7 mouse cellular contexts compared by ENCODE assay signal in the genomic region with DNA sequence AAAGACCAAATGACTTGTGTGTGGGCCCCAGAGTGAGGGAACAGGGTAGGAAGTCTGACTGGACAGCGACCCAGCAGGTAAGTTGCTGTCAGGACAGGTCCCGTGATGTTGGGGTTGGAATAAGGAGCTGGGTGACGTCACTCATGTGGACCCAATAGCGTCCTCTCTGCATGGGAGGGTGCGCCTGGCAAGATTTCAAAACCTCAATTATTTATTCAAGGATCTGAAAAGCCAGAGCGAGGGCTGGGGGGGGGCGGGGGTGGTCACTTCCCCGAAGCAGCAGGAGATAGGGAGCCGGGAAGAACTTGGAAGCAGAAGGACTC. TPM values are rescaled to one million over a fixed set of nuclear protein-coding genes. Genes with fewer than 3 reads are reported as not detected.
DNase-seq lines count a peak whose midpoint lies in the region; ATAC-seq and TF ChIP-seq lines count a peak whose summit lies in the region.

No protein-coding gene starts in this region.

- no peak for ATAC-seq in embryonic facial prominence, embryonic 15.5 days (ENCODE audit: insufficient number of reproducible peaks, low FRiP score, low TSS enrichment, low read depth)
- ATAC-seq in midbrain, postnatal 0 days (ENCODE audit: low FRiP score): peak; percentile 45; the same call in 1 of the 2 replicates

- H3K36me3 ChIP-seq in embryonic facial prominence, embryonic 15.5 days: no peaks in the 10 kb centered on the region
- H3K36me3 ChIP-seq in midbrain, postnatal 0 days (ENCODE audit: insufficient read depth, low read length): no peaks in the 10 kb centered on the region

- peak; percentile 45 for TF ChIP-seq CTCF in midbrain, postnatal 0 days (IDR thresholded peaks at IDR 0.05)

- H3K27ac ChIP-seq in embryonic facial prominence, embryonic 15.5 days (replicated peaks): no peak overlapping the region
- H3K27ac ChIP-seq in midbrain, postnatal 0 days (ENCODE audit: low read depth, low read length): no peak overlapping the region

- no peak overlapping the region for H3K9ac ChIP-seq in embryonic facial prominence, embryonic 15.5 days
- H3K9ac ChIP-seq in midbrain, postnatal 0 days (replicated peaks; ENCODE audit: low read length, poor library complexity, severe bottlenecking): peak overlapping the region; percentile 76

- peaks cover 32% of the 10 kb centered on the region for H3K4me1 ChIP-seq in embryonic facial prominence, embryonic 15.5 days
- H3K4me1 ChIP-seq in midbrain, postnatal 0 days (ENCODE audit: insufficient read depth, low read length): peaks cover 11% of the 10 kb centered on the region; the same call in 1 of the 2 replicates

- peak overlapping the region; percentile 61; the same call in 1 of the 2 replicates for H3K4me3 ChIP-seq in embryonic facial prominence, embryonic 15.5 days (replicated peaks)
- peak overlapping the region; percentile 74 for H3K4me3 ChIP-seq in midbrain, postnatal 0 days (ENCODE audit: low read depth, low read length)

- no peaks in the 10 kb centered on the region for H3K9me3 ChIP-seq in embryonic facial prominence, embryonic 15.5 days (replicated peaks)
- no peaks in the 10 kb centered on the region for H3K9me3 ChIP-seq in midbrain, postnatal 0 days (ENCODE audit: low read length)

- H3K27me3 ChIP-seq in embryonic facial prominence, embryonic 15.5 days: peaks cover 35% of the 10 kb centered on the region
- H3K27me3 ChIP-seq in midbrain, postnatal 0 days (ENCODE audit: insufficient read depth, low read length): no peaks in the 10 kb centered on the region; the same call in 1 of the 2 replicates

- peak overlapping the region; percentile 99 for H3K4me2 ChIP-seq in embryonic facial prominence, embryonic 15.5 days (replicated peaks)
- H3K4me2 ChIP-seq in midbrain, postnatal 0 days (ENCODE audit: low read depth, low read length, poor library complexity, severe bottlenecking): peak overlapping the region; percentile 96

- DNase-seq in retina, postnatal 1 day: peak; percentile 64
- no peak for DNase-seq in retina, embryonic 14.5 days (ENCODE audit: low spot score)
- peak; percentile 56 for DNase-seq in kidney, postnatal 10 days
- DNase-seq in midbrain, postnatal 0 days (ENCODE audit: low spot score): peak; percentile 78
- DNase-seq in spleen, postnatal 14 days (ENCODE audit: low spot score in 2 of 2): no peak
- no peak for DNase-seq in layer of hippocampus, postnatal 14 days (ENCODE audit: low spot score in 2 of 2)

- 2% methylated on average over 9 of the region's 9 CpGs for WGBS in embryonic facial prominence, embryonic 15.5 days
- WGBS in midbrain, postnatal 0 days: 0% methylated on average over 9 of the region's 9 CpGs

RNA-seq across cellular contexts. Expression of gene Gpr3, which starts 0.9 kb away (rescaled TPM):
- polyA plus RNA-seq in embryonic facial prominence, embryonic 15.5 days (2015; fragmentation: Nextera tagmentation; extraction: Ambion mirVana): 0.07 and 0.24 TPM in 2 replicates
- 3.2 and 10.8 TPM in 2 replicates for total RNA-seq in midbrain, postnatal 0 days (2014; rRNA removed)
- polyA plus RNA-seq in midbrain, postnatal 0 days (2015; fragmentation: Nextera tagmentation; extraction: Ambion mirVana): 3.9 and 4.5 TPM in 2 replicates
- total RNA-seq in layer of hippocampus, postnatal 14 days (2021): 1 to 10 TPM; 8.2 to 9.2 TPM

RNA-seq across cellular contexts. Expression of gene Cd164l2, which starts 1.3 kb away (rescaled TPM):
- 8.8 and 9.3 TPM in 2 replicates for polyA plus RNA-seq in embryonic facial prominence, embryonic 15.5 days (2015; fragmentation: Nextera tagmentation; extraction: Ambion mirVana)
- 3.9 and 5.9 TPM in 2 replicates for total RNA-seq in midbrain, postnatal 0 days (2014; rRNA removed)
- 10.6 and 11.0 TPM in 2 replicates for polyA plus RNA-seq in midbrain, postnatal 0 days (2015; fragmentation: Nextera tagmentation; extraction: Ambion mirVana)
- total RNA-seq in layer of hippocampus, postnatal 14 days (2021): 1 to 10 TPM; 2.6 to 4.8 TPM

RNA-seq across cellular contexts. Expression of gene Map3k6, which starts 27.4 kb away (rescaled TPM):
- 17.4 and 20.6 TPM in 2 replicates for polyA plus RNA-seq in embryonic facial prominence, embryonic 15.5 days (2015; fragmentation: Nextera tagmentation; extraction: Ambion mirVana)
- total RNA-seq in midbrain, postnatal 0 days (2014; rRNA removed): 7.6 and 8.3 TPM in 2 replicates
- 2.8 and 4.1 TPM in 2 replicates for polyA plus RNA-seq in midbrain, postnatal 0 days (2015; fragmentation: Nextera tagmentation; extraction: Ambion mirVana)
- 10 to 100 TPM in 1 of 2 experiments, 1 to 10 TPM in 1; 5.3 to 10.2 TPM for total RNA-seq in layer of hippocampus, postnatal 14 days (2021)

RNA-seq across cellular contexts. Expression of gene Sytl1, which starts 49.7 kb away (rescaled TPM):
- 39.7 and 40.2 TPM in 2 replicates for polyA plus RNA-seq in embryonic facial prominence, embryonic 15.5 days (2015; fragmentation: Nextera tagmentation; extraction: Ambion mirVana)
- 1.6 TPM in 1 of 2 replicates, not detected in the other for total RNA-seq in midbrain, postnatal 0 days (2014; rRNA removed)
- polyA plus RNA-seq in midbrain, postnatal 0 days (2015; fragmentation: Nextera tagmentation; extraction: Ambion mirVana): 0.21 and 0.26 TPM in 2 replicates
- under 1 TPM; 0.19 to 0.44 TPM for total RNA-seq in layer of hippocampus, postnatal 14 days (2021)

Comparison
In these comparisons a context has a peak if more than half of its experiments do, and no peak if none do; other contexts are left out.
1. DNase-seq: peak in retina, postnatal 1 day (single experiment), kidney, postnatal 10 days (single experiment) and midbrain, postnatal 0 days (single experiment); none in retina, embryonic 14.5 days (single experiment), spleen, postnatal 14 days (0 of 2) and layer of hippocampus, postnatal 14 days (0 of 2).